ENCODE assay signal across 21 mouse cellular contexts in the genomic region with DNA sequence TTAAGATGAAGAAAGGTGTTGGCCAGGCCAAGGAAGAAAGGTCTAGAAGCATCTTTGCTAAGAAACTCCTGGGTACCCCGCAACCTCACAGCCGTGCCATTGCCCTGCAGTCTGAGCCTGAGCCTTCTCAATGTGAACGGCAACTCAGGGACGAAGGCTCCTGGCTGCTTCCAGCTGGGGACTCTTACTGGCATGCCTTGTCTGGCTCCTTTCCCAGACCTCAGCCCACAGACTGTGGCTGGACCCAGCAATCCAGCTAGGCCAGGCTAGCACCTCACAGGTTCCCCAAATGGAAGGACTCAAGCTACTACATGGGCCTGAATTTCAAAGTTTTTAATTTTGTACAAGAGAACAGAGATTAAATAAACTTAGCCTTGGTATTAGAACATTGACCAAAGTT. TPM values are rescaled to one million over a fixed set of nuclear protein-coding genes. Genes with fewer than 3 reads are reported as not detected.
"Had no signal": no experiment of that assay in that cellular context is flagged by ENCODE, and none has a peak within 500 bp of the region (broad histone marks: within the 10 kb centered on the region; RNA-seq: fewer than 3 reads in every experiment).

No protein-coding gene starts in this region.

- H3K27ac ChIP-seq: kidney, postnatal 0 days; layer of hippocampus, adult 2 months; liver, embryonic 13.5 days had no signal

- DNase-seq: kidney, adult 9 months; kidney, postnatal 25 days; layer of hippocampus, adult 9-11 months; liver, embryonic 13.5 days; lung, adult 2 months; lung, postnatal 14 days; lung, postnatal 4 days; midbrain, embryonic 14.5 days; thymus, adult 18-20 months; thymus, postnatal 14 days; thymus, postnatal 4 days had no signal

- H3K4me3 ChIP-seq: layer of hippocampus, adult 2 months; liver, embryonic 13.5 days had no signal

- H3K27me3 ChIP-seq: liver, embryonic 13.5 days had no signal

RNA-seq across cellular contexts. Expression of a gene that starts 13.6 kb away (rescaled TPM):
- total RNA-seq: megakaryocyte progenitor cell, adult 5-6 weeks had no signal

RNA-seq across cellular contexts. Expression of a gene that starts 21.0 kb away (rescaled TPM):
- total RNA-seq: liver, adult 2 months; megakaryocyte progenitor cell, adult 5-6 weeks; megakaryocyte-erythroid progenitor cell, adult 5-6 weeks had no signal
- polyA plus RNA-seq: kidney, postnatal 0 days; large intestine, adult 2 months; liver, adult 2 months; liver, embryonic 13.5 days; liver, embryonic 16.5 days; small intestine, adult 2 months had no signal

RNA-seq across cellular contexts. Expression of a gene that starts 22.4 kb away (rescaled TPM):
- total RNA-seq: liver, adult 2 months; megakaryocyte progenitor cell, adult 5-6 weeks; megakaryocyte-erythroid progenitor cell, adult 5-6 weeks had no signal
- polyA plus RNA-seq: large intestine, adult 2 months; liver, adult 2 months; neural tube, embryonic 11.5 days; spleen, adult 2 months had no signal
